Mouse (Mus musculus) bone marrow macrophage, adult 2 months (primary cell): ENCODE results near the gene Ergic2.

Experiments
- CTCF ChIP-seq: IDR thresholded peaks from 2 replicates; pipeline ENCODE4 v1.5.1; 2012; ENCODE audit warnings: low read depth, mild to moderate bottlenecking, low read length, moderate library complexity
- POLR2A ChIP-seq: IDR thresholded peaks from 2 replicates; pipeline ENCODE4 v1.6.1; 2012; ENCODE audit warnings: mild to moderate bottlenecking, low read depth, low read length, borderline replicate concordance

GRCm38 (mm10) chr6:148222686-148223085 lies 10.5 kb upstream of the Ergic2 start:
- TF ChIP-seq CTCF: no peak
- TF ChIP-seq POLR2A: no peak
